Mouse (Mus musculus): ENCODE data around the gene Mgmt. TPM values are rescaled to one million over a fixed set of nuclear protein-coding genes. Genes with fewer than 3 reads are reported as not detected.

The Mgmt gene
- polyA plus RNA-seq, 1 experiment from 2014 or later, result 1.6 TPM

- Histone ChIP-seq H3K27me3 (0 out of 2 replicates have a peak, but pooled peaks cover 11% of the 10 kb centered on the region), H3K27ac (no peak overlapping the region), H3K4me3 (no peak overlapping the region), H3K4me2 (no peak overlapping the region), H3K9ac (no peak overlapping the region), H3K4me1 (peaks cover 1% of the 10 kb centered on the region; the same call in 1 of the 2 replicates), H3K9me3 (replicated peaks) (no peaks in the 10 kb centered on the region), H3K36me3 (ENCODE audit: poor library complexity, severe bottlenecking) (no peaks in the 10 kb centered on the region)
- ATAC-seq, result no peak
- WGBS, result 40% methylated on average over 3 of the region's 3 CpGs
These were observed 247.0 kb downstream of the Mgmt start for GRCm38 (mm10) chr7:137141386-137141785.

- Histone ChIP-seq H3K27ac (no peak overlapping the region), H3K36me3 (ENCODE audit: poor library complexity, severe bottlenecking) (no peaks in the 10 kb centered on the region), H3K9ac (no peak overlapping the region), H3K9me3 (replicated peaks) (no peaks in the 10 kb centered on the region), H3K4me3 (no peak overlapping the region), H3K4me1 (peaks cover 7% of the 10 kb centered on the region; the same call in 1 of the 2 replicates), H3K27me3 (peaks cover 7% of the 10 kb centered on the region; the same call in 1 of the 2 replicates), H3K4me2 (no peak overlapping the region)
- 61% methylated on average over 12 of the region's 12 CpGs for WGBS
- peak; percentile 55; the same call in 1 of the 2 replicates for ATAC-seq
These were observed 252.7 kb downstream of the Mgmt start for GRCm38 (mm10) chr7:137147101-137147500.

GRCm38 (mm10) chr7:137151854-137152253, 257.4 kb downstream of the Mgmt start:
- Histone ChIP-seq H3K27ac (no peak overlapping the region), H3K36me3 (ENCODE audit: poor library complexity, severe bottlenecking) (no peaks in the 10 kb centered on the region), H3K4me1 (0 out of 2 replicates have a peak, but pooled peaks cover 3% of the 10 kb centered on the region), H3K4me2 (no peak overlapping the region), H3K9ac (no peak overlapping the region), H3K27me3 (peaks cover 3% of the 10 kb centered on the region; the same call in 1 of the 2 replicates), H3K4me3 (no peak overlapping the region), H3K9me3 (replicated peaks) (no peaks in the 10 kb centered on the region)
- WGBS, result 84% methylated on average over 2 of the region's 2 CpGs
- no peak for ATAC-seq

GRCm38 (mm10) chr7:137154623-137155022, 260.2 kb downstream of the Mgmt start:
- no peak overlapping the region for H3K27ac ChIP-seq
- H3K36me3 ChIP-seq (ENCODE audit: poor library complexity, severe bottlenecking), result no peaks in the 10 kb centered on the region
- no peak for ATAC-seq
- WGBS, result 85% methylated on average over 2 of the region's 2 CpGs
- no peaks in the 10 kb centered on the region for H3K4me1 ChIP-seq
- no peak overlapping the region for H3K9ac ChIP-seq
- peaks cover 3% of the 10 kb centered on the region; the same call in 1 of the 2 replicates for H3K27me3 ChIP-seq
- no peak overlapping the region for H3K4me3 ChIP-seq
- no peak overlapping the region for H3K4me2 ChIP-seq
- no peaks in the 10 kb centered on the region for H3K9me3 ChIP-seq (replicated peaks)

DNA sequence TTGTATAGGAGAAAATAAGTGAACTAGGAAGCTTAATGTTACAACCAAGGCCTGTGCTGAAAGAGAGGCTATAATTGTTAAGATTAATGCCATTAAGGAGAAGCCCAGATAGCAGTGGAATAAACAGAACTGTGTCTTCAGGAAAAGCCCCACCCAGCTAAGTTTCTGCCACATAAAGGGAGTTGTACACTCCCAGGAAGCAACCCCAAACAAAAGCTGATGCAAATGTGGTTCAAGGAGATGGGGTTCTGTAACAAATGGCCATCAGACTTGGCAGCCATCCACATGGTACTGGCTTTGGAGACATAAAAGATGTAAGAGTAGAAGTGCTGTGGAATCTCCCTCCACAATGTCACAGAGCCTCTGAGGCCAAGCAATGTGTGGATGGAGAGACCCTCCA, 264.7 kb downstream of the Mgmt start:
- Histone ChIP-seq H3K4me3 (no peak overlapping the region), H3K4me2 (no peak overlapping the region), H3K27ac (no peak overlapping the region), H3K4me1 (no peaks in the 10 kb centered on the region), H3K36me3 (ENCODE audit: poor library complexity, severe bottlenecking) (no peaks in the 10 kb centered on the region), H3K9me3 (replicated peaks) (no peaks in the 10 kb centered on the region), H3K9ac (no peak overlapping the region), H3K27me3 (0 out of 2 replicates have a peak, but pooled peaks cover 2% of the 10 kb centered on the region)
- ATAC-seq, result no peak

- 66% methylated on average over 9 of the region's 9 CpGs for WGBS
- no peak overlapping the region for H3K4me2 ChIP-seq
- no peak overlapping the region for H3K4me3 ChIP-seq
- H3K27ac ChIP-seq, result no peak overlapping the region
- ATAC-seq, result no peak
- no peaks in the 10 kb centered on the region for H3K36me3 ChIP-seq (ENCODE audit: poor library complexity, severe bottlenecking)
- H3K9me3 ChIP-seq (replicated peaks), result peaks cover 3% of the 10 kb centered on the region; the same call in 1 of the 2 replicates
- H3K9ac ChIP-seq, result no peak overlapping the region
- no peaks in the 10 kb centered on the region for H3K4me1 ChIP-seq
- H3K27me3 ChIP-seq, result 0 out of 2 replicates have a peak, but pooled peaks cover 3% of the 10 kb centered on the region
These were observed 277.9 kb downstream of the Mgmt start for GRCm38 (mm10) chr7:137172278-137172677.
